Mouse (Mus musculus) adrenal gland, adult 18-20 months (tissue): ENCODE data around the gene Depp1. TPM values are rescaled to one million over a fixed set of nuclear protein-coding genes. Genes with fewer than 3 reads are reported as not detected.
"Not testable (repeated sequence)": the region's sequence is repeated elsewhere in the genome, so short reads cannot be mapped to it uniquely, and the experiment has no call there.

Experiments
- DNase-seq, 2 experiments: peaks; one replicate each; pipeline ENCODE4 v3.0.0; 2021 to 2022; ENCODE audit warnings: low spot score in 2 of 2
- long read RNA-seq, 2 experiments: library from polyadenylated mRNA; stranded (forward); transcript quantifications; one replicate each; pipeline ENCODE4 v2.0.0; 2021
- total RNA-seq, 2 experiments: library from RNA; stranded (reverse); gene quantifications; 1 replicate in 1 of 2; 2 replicates in 1 of 2; pipeline ENCODE4 v1.2.3; 2021

Depp1 gene
- 10 to 100 TPM; 10.1 to 23.1 TPM for total RNA-seq
- long read RNA-seq, experiment 1, transcript Depp1-201 (2 exons, 1,339 nt) = major isoform, 16 of 17 reads
- long read RNA-seq, experiment 1, partial matches to known transcripts = 0 of 17 reads
- long read RNA-seq, experiment 1, other reads (novel, unspliced or antisense) = 0 of 17 reads
- long read RNA-seq, experiment 2, partial matches to known transcripts = 0 of 2 reads
- long read RNA-seq, experiment 2, other reads (novel, unspliced or antisense) = 0 of 2 reads

DNA sequence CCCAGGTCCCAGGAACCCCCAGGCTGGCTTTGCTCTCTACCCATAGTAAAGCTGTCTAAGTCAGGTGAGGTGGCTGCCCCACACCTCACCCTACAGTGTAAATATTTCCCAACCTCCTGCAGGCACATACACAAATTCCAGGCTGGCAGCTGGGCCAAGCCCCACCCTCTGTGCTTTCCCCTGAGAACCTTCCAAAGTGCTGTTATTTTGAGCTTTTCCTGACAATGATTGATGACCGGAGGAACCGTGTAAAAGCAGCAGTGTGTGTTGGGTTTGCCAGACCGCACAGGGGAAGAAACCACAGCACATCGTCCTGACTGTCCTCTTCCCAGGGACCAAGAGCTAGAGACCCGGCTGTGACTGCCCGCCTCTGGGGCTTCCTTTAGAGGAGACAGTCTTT is at the start of gene Depp1:
Depp1 (plus strand) TSS at position 204 of the 400 bp plus-strand sequence.
- DNase-seq = peak; percentile 26 to 45

DNA sequence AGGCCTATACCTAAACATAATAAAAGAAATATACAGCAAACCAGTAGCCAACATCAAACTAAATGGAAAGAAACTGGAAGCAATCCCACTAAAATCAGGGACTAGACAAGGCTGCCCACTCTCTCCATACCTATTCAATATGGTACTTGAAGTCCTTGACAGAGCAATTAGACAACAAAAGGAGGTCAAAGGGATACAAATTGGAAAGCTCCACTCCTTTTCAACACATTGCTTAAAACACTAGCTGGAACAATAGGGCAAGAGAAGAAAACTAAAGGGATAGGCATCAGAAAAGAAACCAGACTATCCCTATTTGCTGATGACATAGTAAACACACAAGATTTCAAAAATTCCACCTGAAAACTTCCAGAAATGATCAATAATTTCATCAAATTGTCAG is 49.4 kb upstream of the Depp1 start:
- DNase-seq = not testable (repeated sequence)

DNA sequence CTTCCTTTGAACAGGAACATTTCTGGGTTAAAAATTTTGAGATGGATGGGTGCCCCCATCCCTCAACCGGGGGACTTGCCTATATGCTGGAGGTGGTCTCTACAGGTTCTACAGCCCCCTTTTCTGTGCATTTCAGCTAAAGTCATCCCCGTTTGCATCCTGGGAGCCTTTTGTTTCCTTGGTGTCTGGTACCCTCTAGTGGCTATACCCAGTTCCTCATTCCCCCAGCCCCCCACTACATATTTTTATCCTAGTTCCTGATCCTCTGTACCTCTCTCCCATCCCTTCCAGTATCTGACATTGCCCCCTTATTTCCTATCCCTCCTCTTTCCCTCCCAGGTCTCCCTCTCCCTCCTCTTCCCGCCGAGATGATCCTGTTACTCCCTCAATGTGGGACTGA is 43.2 kb upstream of the Depp1 start:
- DNase-seq = no peak

DNA sequence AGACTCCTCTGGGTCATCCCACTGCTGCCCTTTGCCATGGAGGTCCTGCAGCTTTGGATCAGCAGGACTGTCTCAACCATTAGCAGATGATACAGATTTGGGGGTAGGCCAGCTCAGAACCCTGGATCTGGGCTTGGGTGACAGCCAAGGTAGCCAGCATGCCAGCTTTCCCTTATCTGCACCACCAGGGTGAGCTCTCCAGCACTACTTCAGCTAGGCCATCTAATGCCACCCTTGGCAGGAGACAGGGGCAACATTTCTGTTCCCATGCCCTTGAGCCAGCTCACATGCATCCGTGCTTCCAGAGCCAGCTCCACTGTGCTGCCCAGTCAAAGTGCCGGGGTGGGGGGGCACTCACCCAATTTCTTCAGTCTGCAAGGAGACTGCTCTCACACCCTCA is 34.7 kb upstream of the Depp1 start:
- DNase-seq = no peak

DNA sequence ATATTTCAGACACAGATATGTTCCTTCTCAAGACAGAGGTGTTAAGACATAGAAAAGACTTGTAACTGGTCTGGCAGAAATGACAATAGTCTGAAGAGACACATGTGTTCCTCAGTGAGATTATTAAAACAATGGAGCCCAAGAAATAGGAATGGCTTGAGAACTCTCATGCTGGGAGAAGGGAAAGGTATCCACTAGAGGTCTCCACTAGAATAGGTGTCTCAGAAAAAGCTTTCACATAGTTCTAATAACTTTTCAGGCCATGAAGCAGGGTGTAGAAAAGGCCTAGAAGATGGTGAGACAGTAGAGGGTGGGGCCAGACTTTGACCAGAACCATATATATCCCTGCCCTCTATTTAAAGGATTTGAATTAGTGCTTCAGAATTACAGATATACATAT is 32.3 kb upstream of the Depp1 start:
- DNase-seq = no peak

DNA sequence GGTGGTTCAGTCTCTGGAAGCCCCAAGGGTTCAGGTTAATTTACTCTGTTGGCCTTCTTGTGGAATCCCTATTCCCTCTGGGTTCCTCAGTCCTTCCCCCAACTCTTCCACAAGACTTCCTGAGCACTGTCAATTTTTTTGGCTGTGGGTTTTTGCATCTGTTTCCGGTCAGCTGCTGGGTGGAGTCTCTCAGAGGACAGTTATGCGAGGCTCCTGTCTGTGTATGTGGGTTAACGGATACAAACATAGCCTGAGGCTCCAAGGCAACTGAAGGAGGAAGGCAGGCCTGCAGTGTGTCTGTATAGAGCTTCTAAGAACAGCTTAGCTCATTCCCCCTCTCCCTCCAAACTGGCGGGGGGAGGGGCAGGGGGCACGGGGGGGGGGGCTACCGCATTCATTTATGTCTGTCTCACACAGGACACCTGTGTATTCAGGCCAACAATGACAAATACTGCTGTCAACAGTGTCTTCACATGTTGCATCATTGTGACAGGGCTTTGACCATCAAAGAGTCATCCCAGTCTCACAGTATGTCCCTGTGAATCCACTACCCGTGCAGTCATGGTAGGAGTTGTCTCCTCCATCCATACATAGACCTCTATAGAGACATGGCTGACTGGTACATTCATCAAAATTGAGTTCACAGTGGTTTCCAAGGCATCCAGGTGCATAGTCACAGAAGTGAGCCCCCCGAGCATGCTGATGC is 28.9 kb upstream of the Depp1 start:
- DNase-seq = no peak

DNA sequence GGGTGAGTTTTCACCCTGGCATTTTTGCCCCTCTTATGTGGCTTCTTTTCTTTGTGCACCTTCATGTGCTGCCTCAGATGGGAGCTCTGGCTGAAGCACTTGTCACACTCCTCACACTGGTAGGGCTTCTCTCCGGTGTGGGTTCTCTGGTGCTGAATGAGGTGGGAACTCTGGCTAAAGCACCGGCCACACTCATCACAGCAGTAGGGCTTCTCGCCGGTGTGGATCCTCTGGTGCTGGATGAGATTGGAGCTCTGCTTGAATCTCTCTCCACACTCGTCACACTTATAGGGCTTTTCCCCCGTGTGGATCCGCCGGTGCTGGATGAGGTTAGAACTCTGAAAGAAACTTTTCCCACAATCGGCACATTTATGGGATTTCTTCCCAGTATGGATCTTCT is 24.0 kb upstream of the Depp1 start:
- not testable (repeated sequence) for DNase-seq

DNA sequence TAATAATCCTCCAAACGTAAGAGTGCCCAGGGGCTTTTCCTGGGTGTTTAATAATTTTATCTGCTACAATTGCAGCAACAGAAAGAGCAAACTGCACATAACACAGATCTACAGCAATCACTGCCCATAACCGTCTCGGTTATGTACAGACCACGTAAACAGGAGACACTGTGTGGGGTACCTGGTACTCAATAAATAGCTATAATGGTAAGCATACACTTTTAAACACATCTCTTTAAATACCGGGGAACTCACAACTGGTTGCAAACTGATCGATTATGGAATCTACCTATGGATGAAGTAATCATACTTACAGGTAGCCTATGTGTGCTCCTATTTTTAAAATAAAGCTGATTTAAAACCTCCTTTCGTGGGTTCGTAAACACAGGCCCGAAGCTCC is 22.3 kb upstream of the Depp1 start:
- no peak for DNase-seq

DNA sequence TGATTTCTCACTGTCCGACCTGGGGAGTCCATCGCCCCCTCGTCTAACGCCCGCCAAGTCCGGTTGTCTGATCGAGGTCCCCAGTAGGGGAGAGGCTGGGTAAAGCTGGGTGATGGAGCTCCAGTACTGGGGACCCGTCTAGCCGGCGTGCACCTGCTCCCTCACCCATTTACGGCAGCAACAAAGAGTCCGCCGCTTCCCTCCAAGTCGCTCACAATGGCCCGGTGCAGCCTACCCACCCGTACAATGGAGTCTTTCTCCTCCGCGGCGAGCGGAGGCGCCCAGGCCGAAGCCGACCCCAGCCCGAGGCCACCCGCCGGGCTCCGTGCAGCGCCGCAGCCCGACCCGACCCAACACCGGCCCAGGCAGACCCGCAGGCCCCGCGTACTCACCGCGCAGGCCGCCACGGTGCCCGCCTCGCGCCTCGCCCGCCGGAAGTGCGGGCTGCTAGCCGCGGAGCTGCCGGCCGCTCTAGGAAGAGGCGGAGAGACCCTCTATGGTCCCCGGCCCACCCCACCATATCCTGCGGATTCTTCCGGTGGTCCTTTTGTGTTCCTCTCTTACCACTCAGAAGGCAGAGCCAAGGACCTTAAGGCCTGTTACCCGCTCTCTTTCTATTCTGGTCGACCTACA is 21.8 kb upstream of the Depp1 start, which contains the start of gene Zfp422:
Zfp422 (minus strand) TSS at position 461 of the 633 bp plus-strand sequence.
- peak; percentile 60 to 65 for DNase-seq

DNA sequence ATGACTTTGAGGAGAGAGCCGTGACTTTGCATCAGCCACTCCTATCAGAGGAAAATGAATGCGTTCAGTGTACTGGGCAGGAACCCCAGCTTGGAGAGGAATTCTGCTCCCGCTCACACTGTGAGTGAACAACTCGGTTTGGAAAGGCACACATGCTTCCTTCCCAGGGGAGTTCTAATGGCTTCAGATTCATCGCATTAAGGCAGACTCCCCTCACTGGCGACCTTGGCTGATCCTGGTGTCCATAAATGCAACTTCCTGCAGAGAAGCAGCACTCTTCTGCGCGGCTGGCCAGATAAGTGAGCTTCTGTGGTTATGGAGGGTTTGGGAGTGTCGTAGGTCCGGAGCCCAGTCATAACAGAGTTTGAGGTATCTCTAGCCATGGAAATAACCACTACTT is 20.6 kb upstream of the Depp1 start:
- no peak for DNase-seq

DNA sequence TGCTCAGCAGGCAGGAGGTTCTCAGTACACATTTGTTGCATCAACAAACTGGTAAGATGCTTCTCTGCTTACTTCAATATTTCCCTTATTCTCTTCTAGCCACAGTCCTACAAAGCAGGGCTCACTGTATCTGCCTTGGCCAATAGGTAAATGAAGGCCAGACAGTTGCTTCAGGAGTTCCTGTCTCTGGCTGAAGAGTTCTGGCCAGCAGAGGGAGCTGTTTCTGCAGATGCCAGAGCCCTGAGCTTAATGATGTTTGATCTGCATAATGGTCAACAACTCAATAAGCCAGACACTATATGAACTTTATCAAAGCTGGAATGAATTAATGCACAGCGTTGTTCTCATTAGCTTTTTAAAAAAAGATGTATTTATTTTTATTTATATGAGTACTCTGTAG is 18.3 kb upstream of the Depp1 start:
- peak; percentile 79 for DNase-seq

DNA sequence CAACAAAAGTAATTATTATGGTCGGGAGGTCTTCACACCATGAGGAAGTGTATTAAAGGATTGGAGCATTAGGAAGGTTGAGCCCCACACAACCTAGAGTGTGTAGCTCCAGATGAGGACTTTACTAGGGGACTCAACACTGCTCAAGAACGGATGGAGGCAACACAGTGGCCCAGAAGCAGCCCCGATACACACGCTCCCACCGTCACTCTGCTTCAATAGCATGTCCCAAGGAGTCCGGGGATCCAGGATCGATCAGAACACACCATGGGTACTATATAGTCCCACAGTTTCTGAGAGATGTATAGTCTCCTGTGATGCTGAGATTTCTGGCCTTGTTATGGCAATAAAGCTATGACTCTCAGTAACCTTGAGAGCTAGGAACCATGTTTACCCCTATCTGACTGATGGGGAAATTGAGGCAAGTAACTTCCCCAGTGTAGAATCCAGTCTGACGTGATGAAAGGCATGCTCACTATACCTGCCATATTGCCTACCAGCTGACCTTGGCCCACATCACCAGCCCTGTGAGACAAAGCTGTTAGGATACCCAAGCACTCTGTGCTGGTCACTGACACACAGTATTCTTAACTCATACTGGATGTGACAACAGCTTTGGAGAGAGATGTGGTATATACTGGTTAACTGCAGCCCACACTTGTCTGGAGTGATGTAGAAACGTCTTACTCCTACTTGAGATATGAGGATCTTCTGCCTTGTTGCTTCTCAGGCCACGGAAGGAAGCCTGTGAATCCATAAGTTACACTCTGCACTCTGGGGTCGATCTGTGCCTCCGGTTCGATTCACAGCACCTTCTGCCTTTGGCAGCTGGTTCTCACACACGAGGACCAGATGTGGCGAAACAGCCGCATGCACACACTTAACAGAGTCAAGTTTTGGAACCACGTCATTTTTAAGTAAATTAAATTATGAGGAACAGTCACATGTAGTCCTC is 16.4 kb upstream of the Depp1 start:
- no peak for DNase-seq

DNA sequence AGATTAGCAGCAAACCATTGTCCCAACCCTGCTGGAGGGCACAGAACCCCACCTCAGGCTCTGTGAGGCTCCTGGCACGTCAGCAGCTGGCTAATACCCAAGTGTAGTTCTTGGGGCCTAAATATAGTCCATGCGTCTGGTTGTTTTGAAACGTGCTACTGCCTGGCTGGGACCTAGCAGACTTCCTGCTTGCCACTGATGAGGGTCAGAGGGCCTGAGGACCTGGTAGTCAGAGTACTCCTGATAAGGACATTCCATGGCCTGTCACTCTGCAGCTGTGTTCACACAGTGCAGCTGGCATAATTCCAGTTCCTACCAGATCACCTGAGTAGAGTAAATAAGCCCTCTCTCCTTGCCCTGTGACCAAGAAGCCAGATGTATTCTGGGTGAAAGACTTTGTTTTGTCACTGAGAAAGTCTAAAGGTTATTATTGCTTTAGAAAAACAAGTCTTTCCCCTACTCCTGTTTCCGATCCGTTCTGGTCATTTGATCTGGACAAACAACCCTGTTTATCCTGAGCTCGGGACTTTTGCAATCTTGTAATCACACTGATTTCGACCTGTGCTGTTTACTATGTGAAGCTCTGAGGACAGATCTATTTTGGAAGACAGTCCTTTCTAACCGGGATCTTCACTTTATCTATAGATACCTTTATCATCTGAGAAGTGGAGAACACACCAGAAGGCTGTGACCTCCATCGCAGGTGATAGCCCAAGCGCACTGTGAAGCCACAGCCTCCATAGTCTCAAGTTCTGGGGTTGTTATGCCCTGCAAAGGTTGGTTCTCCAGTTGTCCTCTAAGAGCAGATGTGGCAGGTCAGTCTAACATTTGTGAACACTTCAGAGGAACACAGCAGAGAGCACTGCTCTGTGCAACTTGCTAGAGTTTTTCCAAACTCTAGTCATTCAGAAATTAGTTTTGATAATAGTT is 14.9 kb upstream of the Depp1 start:
- DNase-seq = peak; percentile 23 to 50

DNA sequence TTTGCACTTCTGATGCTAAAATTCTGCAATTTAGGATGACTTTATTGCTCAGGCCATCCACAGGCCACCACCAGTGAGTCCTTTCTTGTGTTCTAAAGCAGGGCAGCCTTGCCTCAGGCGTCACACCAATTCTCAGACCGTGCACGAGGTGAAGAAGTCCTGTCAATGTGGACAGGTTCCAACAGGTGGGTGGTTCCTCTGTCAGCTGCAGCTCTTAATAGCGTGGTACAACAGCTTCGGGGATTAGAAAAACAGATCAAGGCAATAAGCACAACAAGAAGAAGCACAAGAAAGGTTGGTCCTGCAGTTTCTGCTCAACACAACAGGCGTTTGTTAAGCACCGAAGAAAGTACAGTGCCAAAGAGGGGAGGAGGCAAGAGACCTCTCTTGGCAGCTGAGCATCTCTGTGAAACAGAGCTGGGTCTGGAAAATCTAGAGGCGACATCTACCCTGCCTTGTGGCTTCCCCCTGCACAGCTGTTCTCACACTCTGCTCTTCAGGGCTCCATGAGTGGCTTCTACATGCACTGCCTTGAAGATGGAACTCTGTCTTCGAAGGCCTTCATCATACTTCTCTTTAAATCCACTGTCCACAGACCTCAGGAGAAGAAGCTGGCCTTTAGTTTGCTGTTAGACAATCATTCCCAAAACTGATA is 13.7 kb upstream of the Depp1 start:
- no peak for DNase-seq

DNA sequence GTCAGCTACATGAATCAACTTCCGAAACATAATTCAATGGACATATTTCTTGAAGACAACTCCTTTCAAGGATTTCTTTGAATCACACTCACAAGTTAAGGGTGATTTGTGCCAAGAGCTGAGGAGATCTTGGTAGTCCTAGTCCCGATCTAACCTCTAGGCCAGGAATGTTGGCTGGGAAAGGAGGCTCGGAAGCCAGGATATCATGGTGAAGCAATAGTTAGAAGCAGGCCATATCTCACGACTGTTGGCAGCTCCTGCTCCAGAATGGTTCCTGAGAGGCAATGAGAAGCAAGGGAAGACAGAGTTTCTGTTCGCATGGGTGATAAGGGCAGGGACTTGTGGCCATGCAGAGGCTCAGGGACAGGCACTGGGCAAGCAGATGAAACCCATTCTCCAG is 12.9 kb upstream of the Depp1 start:
- DNase-seq = no peak

DNA sequence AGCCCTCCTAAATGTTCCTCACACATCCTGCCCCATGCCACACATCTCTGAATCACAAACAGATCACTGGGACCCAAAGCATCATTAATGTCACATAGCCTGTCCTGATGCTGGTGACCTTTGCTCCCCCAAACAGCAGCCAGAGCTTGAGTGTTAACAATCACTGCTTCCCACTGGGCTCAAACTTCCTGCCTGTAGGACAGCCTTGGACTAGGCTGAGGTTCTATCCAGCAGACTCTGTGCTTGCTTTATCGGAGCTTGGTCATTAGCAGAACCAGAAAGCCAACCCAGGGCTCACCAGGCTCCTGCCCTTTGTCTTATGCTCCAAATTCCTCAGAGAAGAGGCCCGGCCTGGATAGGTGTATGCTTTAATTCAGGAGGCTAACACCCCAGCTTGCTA is 11.5 kb upstream of the Depp1 start:
- no peak for DNase-seq

DNA sequence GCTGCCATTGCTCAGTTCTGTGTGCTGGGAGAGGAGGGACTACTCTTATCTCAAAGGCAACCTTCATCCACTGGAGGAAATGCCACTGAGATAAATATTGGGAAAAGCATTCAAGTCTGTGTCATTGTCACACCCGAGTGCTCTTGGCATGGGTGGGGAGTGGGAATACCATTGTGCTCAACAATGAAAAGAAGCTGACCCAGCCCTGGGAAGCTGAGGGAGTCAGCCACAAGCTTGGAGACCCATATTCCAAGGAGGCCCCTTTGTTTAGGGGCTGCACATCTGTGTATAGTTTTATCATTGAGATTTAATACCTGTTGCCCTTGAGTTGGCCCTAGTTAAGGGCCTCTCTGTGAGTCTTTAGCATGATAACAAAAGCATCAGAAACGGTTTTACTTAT is 10.7 kb upstream of the Depp1 start:
- DNase-seq = no peak

DNA sequence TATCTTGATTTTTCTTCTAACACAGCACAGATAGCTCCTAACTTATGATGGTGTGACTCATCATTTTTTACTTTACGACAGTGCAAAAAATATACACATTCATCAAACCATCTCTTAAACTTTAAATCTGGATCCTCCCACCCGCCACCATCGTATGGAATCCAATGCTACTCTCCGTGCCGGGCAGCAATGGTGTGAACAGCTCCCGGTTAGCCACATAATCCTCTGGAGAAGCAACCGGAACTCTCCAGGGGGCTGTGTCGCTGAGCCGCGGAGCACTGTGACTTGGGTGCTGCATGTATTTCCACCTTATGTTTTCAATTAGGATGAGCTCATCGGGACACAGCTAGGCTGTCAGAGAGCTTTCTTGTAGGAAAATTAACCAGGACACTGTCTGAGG is 7.5 kb upstream of the Depp1 start:
- DNase-seq = no peak

DNA sequence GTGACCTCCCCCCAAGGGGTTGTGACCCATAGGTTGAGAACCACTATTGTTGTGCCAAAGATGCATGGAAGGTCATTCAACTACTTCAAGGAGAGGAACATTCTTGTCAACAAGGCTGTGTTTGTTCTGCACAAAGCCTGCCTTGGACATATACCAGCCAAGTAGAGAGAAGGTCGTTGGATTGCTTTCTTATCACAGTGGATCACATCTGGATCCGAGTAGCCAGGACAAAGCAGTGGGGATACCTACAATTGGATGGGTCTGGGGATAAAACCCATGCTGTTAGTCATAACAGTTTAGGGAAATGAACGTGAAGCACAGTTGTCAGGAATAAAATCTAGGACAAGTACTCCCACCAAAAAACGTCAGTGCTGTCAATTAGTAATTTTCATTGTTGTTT is 6.5 kb upstream of the Depp1 start:
- no peak for DNase-seq

DNA sequence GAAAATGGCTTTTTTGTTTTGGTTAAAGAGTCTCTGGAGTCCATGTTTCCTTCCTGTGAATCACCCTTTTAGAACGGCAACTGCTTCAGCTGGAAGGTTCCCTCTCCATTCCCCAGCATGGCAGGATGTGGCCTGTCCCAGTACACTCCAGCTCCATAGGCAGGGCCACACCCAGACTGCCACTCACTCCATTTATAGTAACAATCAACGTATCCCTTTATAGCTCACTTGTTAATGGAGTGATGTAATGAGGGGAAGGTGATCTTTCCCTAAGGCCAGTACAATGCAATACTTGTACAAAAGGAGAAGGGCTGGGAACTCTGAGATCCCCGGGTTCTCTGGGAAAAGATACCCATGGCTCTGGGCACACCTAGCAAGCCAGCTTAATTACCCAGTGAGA is 6.1 kb upstream of the Depp1 start:
- no peak for DNase-seq
